Comparison of ENCODE assay signal across 8 mouse cellular contexts in genomic region chr12:69751864-69752341, GRCm38 (mm10). TPM values are rescaled to one million over a fixed set of nuclear protein-coding genes. Genes with fewer than 3 reads are reported as not detected.
DNase-seq lines count a peak whose midpoint lies in the region; ATAC-seq lines count a peak whose summit lies in the region.

No protein-coding gene starts in this region.

- no peak for ATAC-seq in hindbrain, embryonic 11.5 days (ENCODE audit: low FRiP score)
- no peak; the same call in 1 of the 2 replicates for ATAC-seq in hindbrain, embryonic 14.5 days (ENCODE audit: low FRiP score)
- peak; percentile 81 for ATAC-seq in kidney, embryonic 14.5 days (ENCODE audit: low FRiP score, low TSS enrichment)
- ATAC-seq in forebrain, embryonic 14.5 days, result no peak

- no peaks in the 10 kb centered on the region for H3K27me3 ChIP-seq in hindbrain, embryonic 11.5 days (ENCODE audit: control insufficient read depth, insufficient read depth, low read length)
- no peaks in the 10 kb centered on the region for H3K27me3 ChIP-seq in hindbrain, embryonic 14.5 days (ENCODE audit: control insufficient read depth, insufficient read depth, low read length)
- H3K27me3 ChIP-seq in kidney, embryonic 14.5 days (ENCODE audit: control insufficient read depth, insufficient read depth, low read length), result peaks cover 3% of the 10 kb centered on the region; the same call in 1 of the 2 replicates
- H3K27me3 ChIP-seq in forebrain, embryonic 14.5 days (replicated peaks; ENCODE audit: control insufficient read depth, insufficient read depth, low read length), result no peaks in the 10 kb centered on the region

- peak; percentile 31 for DNase-seq in hindbrain, embryonic 11.5 days (ENCODE audit: low spot score)
- no peak for DNase-seq in hindbrain, embryonic 14.5 days (ENCODE audit: low spot score)
- peak; percentile 98 for DNase-seq in heart, adult 11 months
- peak; percentile 73 for DNase-seq in retina, embryonic 14.5 days (ENCODE audit: low spot score)
- no peak for DNase-seq in ovary, postnatal 36 days (ENCODE audit: low spot score)
- DNase-seq in spleen, postnatal 10 days (ENCODE audit: low spot score in 2 of 2), result no peak
- no peak for DNase-seq in forebrain, embryonic 14.5 days (ENCODE audit: low spot score)

- 40% methylated on average over 10 of the region's 10 CpGs for whole genome bisulfite sequencing in hindbrain, embryonic 11.5 days
- WGBS in hindbrain, embryonic 14.5 days, result 46% methylated on average over 10 of the region's 10 CpGs
- WGBS in kidney, embryonic 14.5 days, result 16% methylated on average over 10 of the region's 10 CpGs
- 40% methylated on average over 10 of the region's 10 CpGs for WGBS in forebrain, embryonic 14.5 days

- H3K4me2 ChIP-seq in hindbrain, embryonic 11.5 days (replicated peaks; ENCODE audit: low read depth, low read length), result 0 out of 2 replicates have a peak overlapping the region, but pooled peaks have one; percentile 7
- H3K4me2 ChIP-seq in hindbrain, embryonic 14.5 days (replicated peaks), result no peak overlapping the region
- no peak overlapping the region for H3K4me2 ChIP-seq in kidney, embryonic 14.5 days (replicated peaks; ENCODE audit: low read depth, low read length)
- no peak overlapping the region for H3K4me2 ChIP-seq in forebrain, embryonic 14.5 days (ENCODE audit: low read length)

- H3K9ac ChIP-seq in hindbrain, embryonic 11.5 days (ENCODE audit: low read depth, low read length), result no peak overlapping the region
- H3K9ac ChIP-seq in hindbrain, embryonic 14.5 days, result no peak overlapping the region
- H3K9ac ChIP-seq in kidney, embryonic 14.5 days (ENCODE audit: low read depth, low read length), result no peak overlapping the region
- no peak overlapping the region; the same call in 1 of the 2 replicates for H3K9ac ChIP-seq in forebrain, embryonic 14.5 days (ENCODE audit: low read length)

- H3K36me3 ChIP-seq in hindbrain, embryonic 11.5 days (ENCODE audit: control insufficient read depth, insufficient read depth, low read length), result no peaks in the 10 kb centered on the region
- H3K36me3 ChIP-seq in hindbrain, embryonic 14.5 days (replicated peaks; ENCODE audit: control insufficient read depth, insufficient read depth), result no peaks in the 10 kb centered on the region
- no peaks in the 10 kb centered on the region for H3K36me3 ChIP-seq in kidney, embryonic 14.5 days (ENCODE audit: control insufficient read depth, insufficient read depth, low read length)
- H3K36me3 ChIP-seq in forebrain, embryonic 14.5 days (ENCODE audit: control insufficient read depth, insufficient read depth, low read length), result no peaks in the 10 kb centered on the region

- H3K9me3 ChIP-seq in hindbrain, embryonic 11.5 days (ENCODE audit: control insufficient read depth, low read length), result no peaks in the 10 kb centered on the region
- H3K9me3 ChIP-seq in hindbrain, embryonic 14.5 days (ENCODE audit: control insufficient read depth, low read length), result no peaks in the 10 kb centered on the region
- H3K9me3 ChIP-seq in kidney, embryonic 14.5 days (ENCODE audit: control insufficient read depth, low read length), result no peaks in the 10 kb centered on the region
- H3K9me3 ChIP-seq in forebrain, embryonic 14.5 days (replicated peaks; ENCODE audit: control insufficient read depth, low read length), result no peaks in the 10 kb centered on the region

- H3K4me1 ChIP-seq in hindbrain, embryonic 11.5 days (replicated peaks; ENCODE audit: control insufficient read depth, insufficient read depth, low read length), result no peaks in the 10 kb centered on the region; the same call in 1 of the 2 replicates
- H3K4me1 ChIP-seq in hindbrain, embryonic 14.5 days (replicated peaks; ENCODE audit: control insufficient read depth, insufficient read depth, low read length), result no peaks in the 10 kb centered on the region
- 0 out of 2 replicates have a peak, but pooled peaks cover 5% of the 10 kb centered on the region for H3K4me1 ChIP-seq in kidney, embryonic 14.5 days (ENCODE audit: control insufficient read depth, insufficient read depth, low read length)
- no peaks in the 10 kb centered on the region for H3K4me1 ChIP-seq in forebrain, embryonic 14.5 days (ENCODE audit: control insufficient read depth, insufficient read depth, low read length)

- H3K4me3 ChIP-seq in hindbrain, embryonic 11.5 days (ENCODE audit: low read depth, low read length), result no peak overlapping the region
- H3K4me3 ChIP-seq in hindbrain, embryonic 14.5 days (replicated peaks; ENCODE audit: low read length), result no peak overlapping the region
- no peak overlapping the region for H3K4me3 ChIP-seq in kidney, embryonic 14.5 days (ENCODE audit: low read length)
- H3K4me3 ChIP-seq in forebrain, embryonic 14.5 days (ENCODE audit: low read depth, low read length), result no peak overlapping the region

- no peak overlapping the region; the same call in 1 of the 2 replicates for H3K27ac ChIP-seq in hindbrain, embryonic 11.5 days (ENCODE audit: low read depth, low read length)
- no peak overlapping the region for H3K27ac ChIP-seq in hindbrain, embryonic 14.5 days
- no peak overlapping the region; the same call in 1 of the 2 replicates for H3K27ac ChIP-seq in kidney, embryonic 14.5 days (ENCODE audit: low read depth, low read length)
- no peak overlapping the region for H3K27ac ChIP-seq in forebrain, embryonic 14.5 days (ENCODE audit: low read depth, low read length)

RNA-seq across cellular contexts. Expression of gene Atp5s, which starts 27.2 kb away (rescaled TPM):
- polyA plus RNA-seq in hindbrain, embryonic 11.5 days (2014; fragmentation: Nextera tagmentation; extraction: Ambion mirVana), result 22.2 and 23.6 TPM in 2 replicates
- polyA plus RNA-seq in hindbrain, embryonic 14.5 days (2014; fragmentation: Nextera tagmentation; extraction: Ambion mirVana), result 38.9 and 39.1 TPM in 2 replicates
- polyA plus RNA-seq in kidney, embryonic 14.5 days (2014; fragmentation: Nextera tagmentation; extraction: Ambion mirVana), result 29.4 and 37.6 TPM in 2 replicates
- 27.7 and 28.4 TPM in 2 replicates for polyA plus RNA-seq in forebrain, embryonic 14.5 days (2014; fragmentation: Nextera tagmentation; extraction: Ambion mirVana)

RNA-seq across cellular contexts. Expression of gene L2hgdh, which starts 27.2 kb away (rescaled TPM):
- polyA plus RNA-seq in hindbrain, embryonic 11.5 days (2014; fragmentation: Nextera tagmentation; extraction: Ambion mirVana), result 12.7 and 13.9 TPM in 2 replicates
- polyA plus RNA-seq in hindbrain, embryonic 14.5 days (2014; fragmentation: Nextera tagmentation; extraction: Ambion mirVana), result 11.1 and 13.6 TPM in 2 replicates
- polyA plus RNA-seq in kidney, embryonic 14.5 days (2014; fragmentation: Nextera tagmentation; extraction: Ambion mirVana), result 12.6 and 19.5 TPM in 2 replicates
- polyA plus RNA-seq in forebrain, embryonic 14.5 days (2014; fragmentation: Nextera tagmentation; extraction: Ambion mirVana), result 9.0 and 12.7 TPM in 2 replicates

RNA-seq across cellular contexts. Expression of gene Cdkl1, which starts 39.2 kb away (rescaled TPM):
- polyA plus RNA-seq in hindbrain, embryonic 11.5 days (2014; fragmentation: Nextera tagmentation; extraction: Ambion mirVana), result 0.77 and 1.5 TPM in 2 replicates
- polyA plus RNA-seq in hindbrain, embryonic 14.5 days (2014; fragmentation: Nextera tagmentation; extraction: Ambion mirVana), result 10.6 TPM in 2 replicates
- 11.6 and 20.7 TPM in 2 replicates for polyA plus RNA-seq in kidney, embryonic 14.5 days (2014; fragmentation: Nextera tagmentation; extraction: Ambion mirVana)
- 4.1 and 4.5 TPM in 2 replicates for polyA plus RNA-seq in forebrain, embryonic 14.5 days (2014; fragmentation: Nextera tagmentation; extraction: Ambion mirVana)

Comparison
In these comparisons a context has a peak if more than half of its experiments do, and no peak if none do; other contexts are left out.
1. DNase-seq: peak in hindbrain, embryonic 11.5 days (single experiment), heart, adult 11 months (single experiment) and retina, embryonic 14.5 days (single experiment); none in hindbrain, embryonic 14.5 days (single experiment), ovary, postnatal 36 days (single experiment), spleen, postnatal 10 days (0 of 2) and forebrain, embryonic 14.5 days (single experiment).